Mouse (Mus musculus) testis, adult 2 months (tissue): ENCODE measurements around the gene Mrpl38. TPM values are rescaled to one million over a fixed set of nuclear protein-coding genes. Genes with fewer than 3 reads are reported as not detected.
A peak's percentile ranks its signal among the peaks of the same experiment; 100 is the strongest.
"Not testable (repeated sequence)": the region's sequence is repeated elsewhere in the genome, so short reads cannot be mapped to it uniquely, and the experiment has no call there.

ENCODE experiments used
- H3K27ac ChIP-seq: fragments of 200-500 bp; 2 replicates; pipeline ENCODE4 v1.5.1; 2012; ENCODE audit warnings: low read depth, low read length; ENCODE audit not compliant: control insufficient read depth, insufficient read depth
- H3K27me3 ChIP-seq: fragments of 200-500 bp; 2 replicates; pipeline ENCODE4 v1.6.1; 2012; ENCODE audit warnings: mild to moderate bottlenecking, low read length, moderate library complexity; ENCODE audit not compliant: control insufficient read depth, insufficient read depth
- H3K36me3 ChIP-seq: fragments of 200-500 bp; 2 replicates; pipeline ENCODE4 v1.6.1; 2012; ENCODE audit warnings: mild to moderate bottlenecking, low read length; ENCODE audit not compliant: control insufficient read depth, insufficient read depth
- H3K4me1 ChIP-seq: fragments of 200-500 bp; 2 replicates; pipeline ENCODE4 v1.6.1; 2012; ENCODE audit warnings: low read length; ENCODE audit not compliant: control insufficient read depth, insufficient read depth
- H3K4me3 ChIP-seq: fragments of 200-500 bp; 2 replicates; pipeline ENCODE4 v1.5.1; 2012; ENCODE audit warnings: low read depth, mild to moderate bottlenecking, low read length, moderate library complexity, mixed read lengths; ENCODE audit not compliant: control insufficient read depth
- CTCF ChIP-seq: fragments of 200-500 bp; IDR thresholded peaks from 2 replicates; pipeline ENCODE4 v1.5.1; 2012; ENCODE audit warnings: low read depth, mild to moderate bottlenecking, inconsistent platforms, low read length, moderate library complexity; ENCODE audit not compliant: control insufficient read depth, insufficient read depth, insufficient replicate concordance
- POLR2A ChIP-seq: fragments of 200-500 bp; IDR thresholded peaks from 2 replicates; pipeline ENCODE4 v1.6.1; 2012; ENCODE audit warnings: low read depth, mild to moderate bottlenecking, inconsistent platforms, low read length, moderate library complexity; ENCODE audit not compliant: control insufficient read depth
- polyA plus RNA-seq: library from polyadenylated mRNA; depleted of rRNA; stranded (reverse); fragments of >200 nt; gene quantifications from 2 replicates; pipeline ENCODE4 v1.2.3, GENCODE M21; 2012

The Mrpl38 gene
- polyA plus RNA-seq, 1 experiment: 51.3 TPM

GRCm38 (mm10) chr11:116130488-116131205 is 8.0 kb downstream of the Mrpl38 start, which contains the start of gene Trim65:
TSS of gene Trim65 (minus strand) at chr11:116131128.
- TF ChIP-seq POLR2A (no peak; the same call in 1 of the 2 replicates), CTCF (peak; percentile 68; the same call in 1 of the 2 replicates)
- Histone ChIP-seq H3K4me3 (peak within 1 kb of the TSS; percentile 86), H3K27ac (peak within 1 kb of the TSS; percentile 62), H3K36me3 (no peaks in the 10 kb centered on the region; the same call in 1 of the 2 replicates), H3K4me1 (peaks cover 15% of the 10 kb centered on the region), H3K27me3 (no peaks in the 10 kb centered on the region)

- Histone ChIP-seq H3K4me1 (peaks cover 15% of the 10 kb centered on the region), H3K27ac (peak overlapping the region; percentile 12), H3K4me3 (peak overlapping the region; percentile 86), H3K36me3 (no peaks in the 10 kb centered on the region; the same call in 1 of the 2 replicates), H3K27me3 (no peaks in the 10 kb centered on the region)
- TF ChIP-seq CTCF (no peak), POLR2A (no peak)
Measured at GRCm38 (mm10) chr11:116129993-116130487, 8.6 kb downstream of the Mrpl38 start.

GRCm38 (mm10) chr11:116129091-116129790 is 9.4 kb downstream of the Mrpl38 start:
- no peaks in the 10 kb centered on the region; the same call in 1 of the 2 replicates for H3K36me3 ChIP-seq
- H3K4me3 ChIP-seq: no peak overlapping the region
- TF ChIP-seq POLR2A (no peak), CTCF (no peak)
- H3K4me1 ChIP-seq: peaks cover 15% of the 10 kb centered on the region
- no peak overlapping the region for H3K27ac ChIP-seq
- H3K27me3 ChIP-seq: no peaks in the 10 kb centered on the region

GRCm38 (mm10) chr11:116127986-116128385 is 10.7 kb downstream of the Mrpl38 start:
- TF ChIP-seq POLR2A (no peak), CTCF (no peak)
- Histone ChIP-seq H3K4me3 (no peak overlapping the region), H3K27me3 (no peaks in the 10 kb centered on the region), H3K4me1 (peaks cover 15% of the 10 kb centered on the region), H3K36me3 (no peaks in the 10 kb centered on the region), H3K27ac (peak overlapping the region; percentile 51; the same call in 1 of the 2 replicates)

- Histone ChIP-seq H3K4me1 (peaks cover 15% of the 10 kb centered on the region), H3K27ac (peak within 1 kb of the TSS; percentile 51), H3K4me3 (no peak within 1 kb of the TSS), H3K27me3 (no peaks in the 10 kb centered on the region), H3K36me3 (no peaks in the 10 kb centered on the region)
- TF ChIP-seq POLR2A (no peak), CTCF (no peak)
Measured at GRCm38 (mm10) chr11:116127156-116127980, 11.3 kb downstream of the Mrpl38 start, which contains the start of gene Trim47. TSS of gene Trim47 (minus strand) at chr11:116127210.

- Histone ChIP-seq H3K4me1 (peaks cover 15% of the 10 kb centered on the region), H3K27ac (no peak overlapping the region), H3K4me3 (no peak overlapping the region), H3K27me3 (no peaks in the 10 kb centered on the region), H3K36me3 (no peaks in the 10 kb centered on the region)
- TF ChIP-seq CTCF (no peak), POLR2A (no peak)
Measured at GRCm38 (mm10) chr11:116126261-116126660, 12.4 kb downstream of the Mrpl38 start.

- not testable (repeated sequence) for H3K4me1 ChIP-seq, H3K4me3 ChIP-seq, H3K27me3 ChIP-seq, H3K27ac ChIP-seq, H3K36me3 ChIP-seq
Measured at GRCm38 (mm10) chr11:116121731-116122245, 16.9 kb downstream of the Mrpl38 start.
